Mouse (Mus musculus) limb, embryonic 13.5 days (tissue): Measurements from ENCODE around the gene Zcchc7. TPM values are rescaled to one million over a fixed set of nuclear protein-coding genes. Genes with fewer than 3 reads are reported as not detected.

Source experiments
- ATAC-seq: fragments of 200-750 bp; cut with Nextera tagmentation; 2 replicates; pipeline ENCODE4 v1.8.0; 2017; ENCODE audit warnings: low read depth, moderate number of reproducible peaks, moderate TSS enrichment; ENCODE audit not compliant: low FRiP score
- H3K27ac ChIP-seq: fragments of 300-500 bp; sonication (generic); 2 replicates; pipeline ENCODE4 v1.5.1; 2015; ENCODE audit warnings: inconsistent platforms, mild to moderate bottlenecking, moderate library complexity
- H3K27me3 ChIP-seq: fragments of 300-500 bp; sonication (generic); 2 replicates; pipeline ENCODE4 v1.6.1; 2015; ENCODE audit warnings: mild to moderate bottlenecking, inconsistent platforms
- H3K36me3 ChIP-seq: fragments of 300-500 bp; sonication (generic); 2 replicates; pipeline ENCODE4 v1.6.1; 2015; ENCODE audit warnings: inconsistent platforms, mild to moderate bottlenecking, moderate library complexity
- H3K4me1 ChIP-seq: fragments of 300-500 bp; sonication (generic); 2 replicates; pipeline ENCODE4 v1.6.1; 2015; ENCODE audit warnings: inconsistent platforms
- H3K4me2 ChIP-seq: fragments of 300-500 bp; sonication (generic); replicated peaks from 2 replicates; pipeline ENCODE4 v1.6.1; 2015; ENCODE audit warnings: inconsistent platforms, mild to moderate bottlenecking, moderate library complexity
- H3K4me3 ChIP-seq: fragments of 300-500 bp; sonication (generic); 2 replicates; pipeline ENCODE4 v1.5.1; 2015; ENCODE audit warnings: moderate library complexity, mild to moderate bottlenecking, inconsistent platforms
- H3K9ac ChIP-seq: fragments of 300-500 bp; sonication (generic); 2 replicates; pipeline ENCODE4 v1.6.1; 2015; ENCODE audit warnings: mild to moderate bottlenecking, inconsistent platforms
- H3K9me3 ChIP-seq: fragments of 300-500 bp; sonication (generic); 2 replicates; pipeline ENCODE4 v1.6.1; 2016; ENCODE audit warnings: inconsistent platforms
- WGBS: fragments of 180-500 bp; shearing (Covaris S2); methylation state at CpG from one replicate; pipeline ENCODE4 v1.1.7; 2015; 5-methylcytosine and 5-hydroxymethylcytosine counted together
- polyA plus RNA-seq: library from polyadenylated mRNA; unstranded; fragments of >200 nt; fragmentation: Nextera tagmentation; extraction: Ambion mirVana; gene quantifications from 2 replicates; pipeline ENCODE4 v1.2.1, GENCODE M21; 2015

Gene Zcchc7
- polyA plus RNA-seq, 1 experiment from 2014 or later: 41.5 TPM

DNA sequence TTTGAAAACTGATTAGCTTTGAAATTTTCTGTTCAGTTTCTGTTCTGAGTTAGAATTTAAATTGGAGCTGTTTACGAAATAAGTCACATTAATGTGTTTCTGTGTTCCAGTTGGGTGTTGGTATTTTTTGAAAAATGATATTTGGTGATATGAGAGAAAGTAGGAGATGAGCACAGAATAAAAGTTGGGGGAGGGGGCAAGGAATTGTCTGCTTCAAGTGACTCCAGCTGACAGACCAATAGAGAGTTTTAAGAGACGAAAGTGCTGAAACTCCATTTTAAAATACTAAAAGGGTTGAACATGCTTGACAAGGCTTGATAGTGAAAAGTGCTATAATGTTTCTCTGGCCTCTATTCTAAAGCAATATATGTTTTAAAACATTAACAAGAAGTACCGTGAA, 21.4 kb downstream of the Zcchc7 start:
- H3K27me3 ChIP-seq: no peaks in the 10 kb centered on the region
- H3K9ac ChIP-seq: no peak overlapping the region
- no peak overlapping the region for H3K27ac ChIP-seq
- WGBS: 85% methylated on average over 3 of the region's 3 CpGs
- no peaks in the 10 kb centered on the region for H3K36me3 ChIP-seq
- H3K4me2 ChIP-seq: no peak overlapping the region
- ATAC-seq: no peak
- no peaks in the 10 kb centered on the region for H3K9me3 ChIP-seq
- H3K4me3 ChIP-seq: no peak overlapping the region
- H3K4me1 ChIP-seq: peaks cover 3% of the 10 kb centered on the region

- Histone ChIP-seq H3K4me1 (peaks cover 3% of the 10 kb centered on the region), H3K4me3 (no peak overlapping the region), H3K36me3 (no peaks in the 10 kb centered on the region), H3K27ac (no peak overlapping the region), H3K9me3 (no peaks in the 10 kb centered on the region), H3K9ac (no peak overlapping the region), H3K27me3 (no peaks in the 10 kb centered on the region), H3K4me2 (no peak overlapping the region)
- no peak for ATAC-seq
These were observed 22.0 kb downstream of the Zcchc7 start for GRCm38 (mm10) chr4:44777711-44778110.

GRCm38 (mm10) chr4:44778316-44778715, 22.6 kb downstream of the Zcchc7 start:
- Histone ChIP-seq H3K4me2 (no peak overlapping the region), H3K4me1 (peaks cover 3% of the 10 kb centered on the region), H3K9me3 (no peaks in the 10 kb centered on the region), H3K27ac (no peak overlapping the region), H3K9ac (no peak overlapping the region), H3K27me3 (no peaks in the 10 kb centered on the region), H3K36me3 (no peaks in the 10 kb centered on the region), H3K4me3 (no peak overlapping the region)
- no peak for ATAC-seq
- 30% methylated on average over 3 of the region's 3 CpGs for WGBS

DNA sequence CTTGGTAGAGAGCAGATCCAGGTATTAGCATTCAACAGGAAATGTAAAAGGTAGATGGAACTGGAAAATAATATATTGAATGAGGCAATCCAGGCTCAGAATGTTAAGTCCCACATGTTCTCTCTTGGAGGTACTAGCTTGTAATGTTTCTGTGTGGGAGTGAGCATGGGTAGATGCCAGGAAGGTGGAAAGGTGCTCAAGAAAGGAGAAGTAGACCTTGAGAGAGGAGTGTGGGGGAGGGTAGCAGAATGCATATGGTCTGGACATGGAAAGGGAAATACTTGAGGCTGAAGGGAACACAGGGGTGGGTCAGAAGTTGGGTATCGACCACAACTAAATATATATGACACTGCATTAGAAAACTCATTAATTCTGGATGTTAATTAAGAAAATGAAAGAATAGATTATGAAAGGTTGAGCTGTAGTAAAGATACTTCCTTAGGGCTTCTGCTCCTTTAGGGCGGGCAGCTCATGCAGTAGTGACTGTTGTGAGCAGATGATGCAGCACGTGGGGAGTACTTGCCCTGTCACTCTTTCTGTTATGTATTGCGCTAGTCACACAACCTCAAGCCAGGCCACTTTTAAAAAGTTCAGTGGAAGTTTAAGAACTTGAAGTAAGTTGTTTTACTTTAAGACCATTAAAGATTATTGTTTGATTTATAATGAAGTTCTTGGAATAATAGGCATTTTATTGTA, 24.9 kb downstream of the Zcchc7 start:
- Histone ChIP-seq H3K4me2 (no peak overlapping the region), H3K4me3 (no peak overlapping the region), H3K9ac (no peak overlapping the region), H3K4me1 (peaks cover 3% of the 10 kb centered on the region), H3K27ac (no peak overlapping the region), H3K36me3 (no peaks in the 10 kb centered on the region), H3K9me3 (no peaks in the 10 kb centered on the region), H3K27me3 (no peaks in the 10 kb centered on the region)
- 67% methylated on average over 4 of the region's 4 CpGs for WGBS
- no peak for ATAC-seq

- Histone ChIP-seq H3K4me1 (peaks cover 3% of the 10 kb centered on the region), H3K9ac (no peak overlapping the region), H3K9me3 (no peaks in the 10 kb centered on the region), H3K27ac (no peak overlapping the region), H3K4me2 (no peak overlapping the region), H3K27me3 (no peaks in the 10 kb centered on the region), H3K4me3 (no peak overlapping the region), H3K36me3 (no peaks in the 10 kb centered on the region)
- 56% methylated on average over 1 of the region's 1 CpGs for WGBS
- no peak for ATAC-seq
These were observed 25.8 kb downstream of the Zcchc7 start for GRCm38 (mm10) chr4:44781494-44781893.

DNA sequence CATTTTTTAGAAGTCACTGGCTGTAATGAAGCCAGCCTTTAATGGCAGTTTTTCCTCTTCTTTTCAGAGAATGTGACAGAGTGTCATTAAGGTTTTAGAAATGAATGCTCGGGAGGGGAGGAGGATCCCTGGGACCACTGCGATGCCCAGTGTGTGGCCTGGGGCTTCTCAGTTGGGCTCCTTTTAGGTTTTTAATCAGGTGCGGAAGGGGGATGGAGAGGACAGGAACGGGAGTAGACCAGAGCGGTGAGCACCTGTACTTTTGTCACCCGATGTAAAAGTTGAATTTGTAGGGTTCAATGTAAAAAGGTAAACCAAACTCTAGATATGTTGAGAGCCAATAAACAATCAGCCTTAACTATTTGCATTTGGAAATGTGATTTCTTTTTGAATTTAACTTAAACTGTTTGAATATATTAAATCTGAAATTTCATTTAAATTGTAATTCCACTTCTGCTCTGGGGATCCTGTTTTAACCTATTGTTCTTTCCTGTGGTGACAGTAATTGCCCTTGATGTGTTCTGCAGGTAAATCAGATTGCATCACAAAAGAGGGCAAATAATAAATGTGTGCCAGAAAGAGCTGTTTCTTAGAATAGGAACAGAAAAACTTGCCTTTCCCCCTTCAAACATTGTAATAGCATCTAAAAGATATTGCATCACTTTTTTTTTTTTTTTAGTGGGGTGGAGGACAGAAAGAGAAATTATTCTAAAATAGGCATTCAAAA, 28.1 kb downstream of the Zcchc7 start:
- no peaks in the 10 kb centered on the region for H3K27me3 ChIP-seq
- no peaks in the 10 kb centered on the region for H3K36me3 ChIP-seq
- H3K9ac ChIP-seq: no peak overlapping the region
- WGBS: 41% methylated on average over 6 of the region's 6 CpGs
- no peak overlapping the region for H3K4me3 ChIP-seq
- no peaks in the 10 kb centered on the region for H3K9me3 ChIP-seq
- no peak overlapping the region for H3K4me2 ChIP-seq
- H3K4me1 ChIP-seq: no peaks in the 10 kb centered on the region
- H3K27ac ChIP-seq: no peak overlapping the region
- no peak for ATAC-seq

DNA sequence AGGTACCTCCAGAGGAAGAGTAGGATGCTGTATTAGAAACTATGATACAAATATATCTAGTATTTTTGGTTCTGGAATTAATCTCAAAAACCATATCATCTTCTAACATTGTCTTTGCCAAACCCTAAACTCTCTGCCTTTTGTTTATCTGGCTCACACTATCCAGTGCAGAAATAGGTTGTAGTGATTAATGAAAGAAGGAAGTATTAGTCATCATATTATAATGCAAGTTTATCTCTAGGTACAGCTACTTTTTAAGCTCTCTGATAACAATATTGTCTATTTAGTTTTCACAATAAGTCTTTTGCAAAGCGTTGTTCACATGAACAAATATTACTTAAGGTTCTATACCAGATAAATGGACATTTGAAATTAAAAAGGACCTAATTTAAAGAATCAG, 57.2 kb downstream of the Zcchc7 start:
- Histone ChIP-seq H3K27me3 (no peaks in the 10 kb centered on the region), H3K4me3 (no peak overlapping the region), H3K9ac (no peak overlapping the region), H3K36me3 (no peaks in the 10 kb centered on the region), H3K27ac (no peak overlapping the region), H3K4me2 (no peak overlapping the region), H3K9me3 (no peaks in the 10 kb centered on the region), H3K4me1 (no peaks in the 10 kb centered on the region)
- ATAC-seq: no peak
- 89% methylated on average over 1 of the region's 1 CpGs for WGBS

GRCm38 (mm10) chr4:44813770-44814169, 58.1 kb downstream of the Zcchc7 start:
- no peak overlapping the region for H3K27ac ChIP-seq
- no peaks in the 10 kb centered on the region for H3K9me3 ChIP-seq
- H3K36me3 ChIP-seq: no peaks in the 10 kb centered on the region
- no peak overlapping the region for H3K4me3 ChIP-seq
- no peak for ATAC-seq
- no peaks in the 10 kb centered on the region for H3K27me3 ChIP-seq
- H3K9ac ChIP-seq: no peak overlapping the region
- 53% methylated on average over 4 of the region's 4 CpGs for WGBS
- no peaks in the 10 kb centered on the region for H3K4me1 ChIP-seq
- H3K4me2 ChIP-seq: no peak overlapping the region

GRCm38 (mm10) chr4:44816584-44816983, 60.9 kb downstream of the Zcchc7 start:
- no peaks in the 10 kb centered on the region for H3K4me1 ChIP-seq
- no peaks in the 10 kb centered on the region for H3K9me3 ChIP-seq
- H3K36me3 ChIP-seq: no peaks in the 10 kb centered on the region
- H3K27ac ChIP-seq: no peak overlapping the region
- H3K27me3 ChIP-seq: no peaks in the 10 kb centered on the region
- H3K4me2 ChIP-seq: no peak overlapping the region
- ATAC-seq: no peak
- WGBS: 65% methylated on average over 7 of the region's 7 CpGs
- H3K4me3 ChIP-seq: no peak overlapping the region
- H3K9ac ChIP-seq: no peak overlapping the region

DNA sequence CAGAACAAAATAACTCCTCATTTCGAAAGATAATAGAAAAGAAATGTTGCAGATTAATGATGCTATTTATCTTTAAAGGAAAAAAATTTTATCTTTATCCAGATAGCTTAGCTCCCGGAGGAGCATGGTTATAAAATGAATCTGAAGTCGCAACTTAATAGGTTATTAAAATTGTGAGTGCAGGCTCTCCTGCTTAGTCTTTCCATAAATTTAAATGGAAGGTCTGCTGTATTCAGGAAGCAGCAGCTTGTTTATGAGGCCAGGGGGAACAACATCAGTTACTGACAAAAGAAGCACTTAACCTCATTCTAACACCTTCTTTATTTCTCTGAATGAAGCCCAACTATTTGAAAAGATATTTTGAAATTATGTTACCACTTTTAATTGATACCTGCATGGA, 74.9 kb downstream of the Zcchc7 start:
- ATAC-seq: no peak
- Histone ChIP-seq H3K27me3 (no peaks in the 10 kb centered on the region), H3K4me3 (no peak overlapping the region), H3K4me2 (no peak overlapping the region), H3K36me3 (no peaks in the 10 kb centered on the region), H3K9ac (no peak overlapping the region), H3K27ac (no peak overlapping the region), H3K4me1 (no peaks in the 10 kb centered on the region), H3K9me3 (no peaks in the 10 kb centered on the region)
- 34% methylated on average over 3 of the region's 3 CpGs for WGBS

GRCm38 (mm10) chr4:44851835-44852251, 96.2 kb downstream of the Zcchc7 start:
- Histone ChIP-seq H3K36me3 (no peaks in the 10 kb centered on the region), H3K4me3 (no peak overlapping the region), H3K4me1 (no peaks in the 10 kb centered on the region), H3K27ac (no peak overlapping the region), H3K9ac (no peak overlapping the region), H3K4me2 (no peak overlapping the region), H3K27me3 (no peaks in the 10 kb centered on the region), H3K9me3 (no peaks in the 10 kb centered on the region)
- ATAC-seq: no peak
- 50% methylated on average over 6 of the region's 6 CpGs for WGBS

DNA sequence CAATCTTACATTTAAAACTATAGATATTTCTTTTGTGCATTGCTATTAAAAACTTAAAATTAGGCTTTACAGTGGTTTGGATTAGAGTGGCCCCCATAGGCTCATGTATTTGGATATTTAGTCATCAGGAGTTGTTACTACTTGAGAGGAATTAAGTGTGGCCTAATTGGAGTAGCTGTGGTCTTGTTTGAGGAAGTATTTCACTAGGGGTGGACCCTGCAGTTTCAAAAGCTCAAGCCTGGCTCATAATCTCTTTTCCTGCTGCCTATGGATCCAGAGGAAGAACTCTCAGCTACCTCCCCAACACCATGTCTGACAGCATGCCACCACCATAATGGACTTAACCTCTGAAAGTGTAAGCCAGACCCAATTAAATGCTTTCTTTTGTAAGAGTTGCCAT, 115.9 kb downstream of the Zcchc7 start:
- no peak overlapping the region for H3K9ac ChIP-seq
- ATAC-seq: no peak
- H3K4me1 ChIP-seq: no peaks in the 10 kb centered on the region
- no peaks in the 10 kb centered on the region for H3K36me3 ChIP-seq
- H3K27ac ChIP-seq: no peak overlapping the region
- H3K4me3 ChIP-seq: no peak overlapping the region
- no peaks in the 10 kb centered on the region for H3K9me3 ChIP-seq
- H3K4me2 ChIP-seq: no peak overlapping the region
- no peaks in the 10 kb centered on the region for H3K27me3 ChIP-seq

DNA sequence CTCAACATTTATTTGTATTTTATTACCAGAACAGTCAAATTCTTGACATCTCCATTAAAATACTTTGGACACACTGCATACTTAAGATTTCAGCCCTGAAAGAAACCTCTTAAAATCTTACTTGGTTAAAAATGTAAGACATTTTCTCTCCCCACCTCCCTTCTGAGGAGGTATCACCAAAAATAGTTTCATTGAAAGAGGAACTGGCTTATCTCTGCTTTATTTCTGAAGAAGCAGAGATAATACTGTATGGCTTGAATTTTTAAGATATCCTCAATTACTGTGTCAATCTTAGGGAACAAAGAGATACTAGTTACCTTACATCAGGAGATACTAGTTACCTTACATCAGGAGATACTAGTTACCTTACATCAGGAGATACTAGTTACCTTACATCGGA, 116.4 kb downstream of the Zcchc7 start:
- no peaks in the 10 kb centered on the region for H3K4me1 ChIP-seq
- H3K9ac ChIP-seq: no peak overlapping the region
- H3K27ac ChIP-seq: no peak overlapping the region
- no peaks in the 10 kb centered on the region for H3K36me3 ChIP-seq
- H3K9me3 ChIP-seq: no peaks in the 10 kb centered on the region
- 86% methylated on average over 1 of the region's 1 CpGs for WGBS
- no peak for ATAC-seq
- no peak overlapping the region for H3K4me3 ChIP-seq
- no peaks in the 10 kb centered on the region for H3K27me3 ChIP-seq
- H3K4me2 ChIP-seq: no peak overlapping the region
